Mouse (Mus musculus) ES-Bruce4 (cell line): ENCODE data around the gene Fkbp1b.

Experiments
- CTCF ChIP-seq: IDR thresholded peaks from one replicate; pipeline ENCODE4 v1.8.1; 2011; ENCODE audit warnings: low read depth, low read length
- EP300 ChIP-seq: IDR thresholded peaks from 2 replicates; pipeline ENCODE4 v1.6.1; 2011; ENCODE audit warnings: low read depth, low read length; ENCODE audit not compliant: insufficient read depth
- POLR2A ChIP-seq: IDR thresholded peaks from one replicate; pipeline ENCODE4 v1.8.1; 2011; ENCODE audit warnings: low read length; ENCODE audit not compliant: insufficient read depth

- TF ChIP-seq POLR2A (no peak), CTCF (no peak), EP300 (no peak)
Measured at GRCm38 (mm10) chr12:4863654-4864337, 22.4 kb upstream of the Fkbp1b start.
